Mouse (Mus musculus) olfactory bulb, adult 2 months (tissue): ENCODE results near the gene Comt. TPM values are rescaled to one million over a fixed set of nuclear protein-coding genes. Genes with fewer than 3 reads are reported as not detected.
A peak's percentile ranks its signal among the peaks of the same experiment; 100 is the strongest.

Experiments
- H3K27ac ChIP-seq: fragments of 200-500 bp; 2 replicates; pipeline ENCODE4 v1.5.1; 2012; ENCODE audit warnings: low read depth, low read length; ENCODE audit not compliant: insufficient read depth
- H3K4me1 ChIP-seq: fragments of 200-500 bp; 2 replicates; pipeline ENCODE4 v1.6.1; 2012; ENCODE audit warnings: low read length; ENCODE audit not compliant: control insufficient read depth, insufficient read depth
- H3K4me3 ChIP-seq: fragments of 200-500 bp; 2 replicates; pipeline ENCODE4 v1.5.1; 2012; ENCODE audit warnings: mild to moderate bottlenecking, low read depth, low read length, moderate library complexity; ENCODE audit not compliant: insufficient read depth
- CTCF ChIP-seq: fragments of 200-500 bp; IDR thresholded peaks from 2 replicates; pipeline ENCODE4 v1.5.1; 2012; ENCODE audit warnings: low read depth, mild to moderate bottlenecking, low read length, moderate library complexity; ENCODE audit not compliant: insufficient read depth
- POLR2A ChIP-seq: fragments of 200-500 bp; IDR thresholded peaks from 2 replicates; pipeline ENCODE4 v1.6.1; 2012; ENCODE audit warnings: mild to moderate bottlenecking, low read depth, low read length, moderate library complexity; ENCODE audit not compliant: insufficient read depth
- WGBS: fragments of 180-500 bp; shearing (Covaris S2); methylation state at CpG from one replicate; pipeline ENCODE4 v1.1.7; 2018; 5-methylcytosine and 5-hydroxymethylcytosine counted together
- polyA plus RNA-seq: library from polyadenylated mRNA; stranded (reverse); fragments of >200 nt; gene quantifications from 2 replicates; pipeline ENCODE4 v1.2.4, GENCODE M21; 2012; ENCODE audit warnings: low replicate concordance; ENCODE audit not compliant: missing spikeins, insufficient read depth, insufficient read length

Gene Comt
- polyA plus RNA-seq, 1 experiment, result not detected

GRCm38 (mm10) chr16:18448104-18448503 is 21.5 kb upstream of the Comt start:
- TF ChIP-seq POLR2A (no peak), CTCF (no peak)
- no peak overlapping the region for H3K27ac ChIP-seq
- H3K4me1 ChIP-seq, result peaks cover 33% of the 10 kb centered on the region
- 60% methylated on average over 6 of the region's 6 CpGs for WGBS
- no peak overlapping the region for H3K4me3 ChIP-seq

GRCm38 (mm10) chr16:18447243-18447642 is 20.6 kb upstream of the Comt start:
- H3K4me1 ChIP-seq, result peaks cover 26% of the 10 kb centered on the region
- H3K4me3 ChIP-seq, result no peak overlapping the region
- TF ChIP-seq CTCF (no peak), POLR2A (no peak)
- H3K27ac ChIP-seq, result no peak overlapping the region

DNA sequence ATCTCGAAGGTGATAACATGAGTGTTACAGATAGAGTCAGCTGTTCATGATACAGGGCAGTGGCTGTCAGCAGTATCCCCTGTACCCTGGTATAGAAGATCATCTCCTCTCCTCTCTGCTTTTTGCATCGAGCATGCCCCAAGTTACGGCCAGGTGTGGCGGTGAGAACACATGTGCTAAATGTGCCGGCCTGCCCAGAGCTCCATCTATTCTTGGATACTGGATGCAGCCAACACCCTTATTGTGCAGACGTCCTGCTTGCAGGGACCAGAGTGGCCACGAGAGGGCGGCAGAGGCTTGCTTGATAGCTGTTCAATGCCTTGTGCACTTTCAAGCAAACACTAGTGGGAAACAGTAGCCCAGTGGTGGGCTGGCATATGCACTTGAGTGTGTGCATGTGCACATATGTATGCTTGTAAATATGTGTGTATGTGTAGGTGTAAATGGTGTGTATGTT is 16.8 kb upstream of the Comt start:
- Histone ChIP-seq H3K4me3 (no peak overlapping the region), H3K27ac (no peak overlapping the region), H3K4me1 (peaks cover 5% of the 10 kb centered on the region; the same call in 1 of the 2 replicates)
- TF ChIP-seq CTCF (peak; percentile 91), POLR2A (no peak)
- 21% methylated on average over 8 of the region's 8 CpGs for WGBS

- TF ChIP-seq POLR2A (no peak), CTCF (no peak)
- Histone ChIP-seq H3K4me1 (no peaks in the 10 kb centered on the region), H3K27ac (no peak overlapping the region), H3K4me3 (no peak overlapping the region)
- 90% methylated on average over 6 of the region's 6 CpGs for whole genome bisulfite sequencing
Measured at GRCm38 (mm10) chr16:18436128-18436527, 9.5 kb upstream of the Comt start.

GRCm38 (mm10) chr16:18433341-18433920 is 6.8 kb upstream of the Comt start:
- WGBS, result 92% methylated on average over 5 of the region's 5 CpGs

GRCm38 (mm10) chr16:18430641-18431212 is 4.1 kb upstream of the Comt start:
- Histone ChIP-seq H3K4me3 (no peak overlapping the region), H3K4me1 (peaks cover 8% of the 10 kb centered on the region), H3K27ac (no peak overlapping the region)
- WGBS, result 89% methylated on average over 8 of the region's 8 CpGs
- TF ChIP-seq CTCF (no peak), POLR2A (no peak)

More at GRCm38 (mm10) chr16:18433341-18433920, 6.8 kb upstream of the Comt start:
- Histone ChIP-seq H3K27ac (no peak overlapping the region), H3K4me3 (no peak overlapping the region), H3K4me1 (no peaks in the 10 kb centered on the region)
- TF ChIP-seq POLR2A, result no peak

DNA sequence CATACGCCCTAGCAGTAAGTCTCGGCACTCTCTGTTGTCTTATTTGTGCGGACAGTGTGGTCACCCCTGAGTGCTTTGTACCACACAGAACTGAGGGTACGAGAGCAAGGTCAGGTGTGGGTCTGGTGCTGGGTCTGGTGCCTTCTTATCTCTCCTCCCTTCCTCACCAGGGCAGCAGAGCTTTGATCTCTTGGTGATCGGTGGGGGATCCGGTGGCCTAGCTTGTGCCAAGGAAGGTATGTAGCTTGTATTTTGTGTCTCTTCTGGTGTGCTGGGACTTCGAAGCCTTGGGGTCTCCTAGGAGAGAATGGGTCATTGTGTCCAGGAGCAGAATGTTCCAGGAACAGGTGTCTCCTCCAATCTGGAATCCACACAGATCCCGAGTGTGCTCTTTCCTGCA is 3.0 kb upstream of the Comt start:
- Histone ChIP-seq H3K4me3 (no peak overlapping the region), H3K4me1 (peaks cover 16% of the 10 kb centered on the region), H3K27ac (no peak overlapping the region)
- TF ChIP-seq CTCF (no peak), POLR2A (no peak)
- WGBS, result 90% methylated on average over 8 of the region's 8 CpGs

DNA sequence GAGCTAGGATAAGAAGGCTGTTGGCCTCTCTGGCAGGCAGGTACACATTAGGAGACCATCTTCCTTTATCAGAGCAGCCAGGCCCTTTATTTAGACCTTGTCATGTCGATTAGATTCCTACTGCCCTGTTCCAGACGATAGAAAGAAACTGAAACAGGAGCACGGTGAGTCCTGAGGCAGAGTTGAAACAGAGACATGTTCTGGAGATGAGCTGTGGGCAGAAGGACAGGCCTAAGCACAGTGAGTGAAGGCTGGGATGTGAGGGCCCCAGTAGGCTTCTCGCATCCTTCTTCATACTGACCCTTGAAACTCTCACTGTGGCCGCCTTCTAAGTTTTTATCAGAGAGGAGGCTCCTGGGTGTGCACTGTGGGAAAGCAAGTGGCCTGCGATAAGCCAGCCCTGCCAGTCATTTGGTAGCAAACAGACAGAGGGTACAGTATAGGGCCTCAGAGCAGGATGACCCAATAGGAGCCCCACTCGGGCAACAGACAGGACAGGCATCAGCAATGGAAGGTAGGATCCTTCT is 1.9 kb upstream of the Comt start:
- H3K27ac ChIP-seq, result no peak overlapping the region
- peaks cover 20% of the 10 kb centered on the region for H3K4me1 ChIP-seq
- no peak overlapping the region for H3K4me3 ChIP-seq
- WGBS, result 92% methylated on average over 7 of the region's 7 CpGs
- TF ChIP-seq CTCF (no peak), POLR2A (no peak)

- 92% methylated on average over 5 of the region's 5 CpGs for WGBS
Measured at GRCm38 (mm10) chr16:18428011-18428515, 1.4 kb upstream of the Comt start.

More at GRCm38 (mm10) chr16:18428011-18428515, 1.4 kb upstream of the Comt start:
- Histone ChIP-seq H3K4me3 (no peak overlapping the region), H3K27ac (no peak overlapping the region), H3K4me1 (peaks cover 20% of the 10 kb centered on the region)
- no peak for TF ChIP-seq CTCF
- no peak for TF ChIP-seq POLR2A
